Mouse (Mus musculus): ENCODE measurements at regions not wholly inside any gene's neighbourhood (a gene's known extent, or its start where the extent isn't known, plus 50 kb on each side); places are given as distances from the start of the nearest gene placed in this dataset.
A peak's percentile ranks its signal among the peaks of the same experiment; 100 is the strongest.

DNA sequence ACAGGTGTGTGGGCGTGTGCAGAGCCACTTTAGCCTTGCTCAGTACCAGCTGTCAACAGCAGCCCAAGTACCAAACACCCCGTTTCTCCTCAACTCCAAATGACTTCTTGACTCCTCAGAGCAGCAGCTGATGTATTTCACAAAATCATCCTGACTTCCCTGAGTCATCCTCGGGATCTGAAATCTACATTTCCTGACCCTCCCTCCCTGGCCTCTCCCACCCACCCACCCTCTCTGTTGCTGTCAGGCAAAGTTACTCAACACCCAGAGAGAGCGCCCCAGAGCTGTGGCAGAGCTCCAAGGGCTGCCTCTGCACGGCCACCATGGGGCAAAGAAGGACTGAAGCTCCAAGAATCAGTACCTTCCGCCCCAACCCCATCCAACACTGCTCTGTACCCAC is 83.5 kb upstream of the Cyp1b1 start:
- DNase-seq (ENCODE audit: low spot score in 2 of 2): no peak

DNA sequence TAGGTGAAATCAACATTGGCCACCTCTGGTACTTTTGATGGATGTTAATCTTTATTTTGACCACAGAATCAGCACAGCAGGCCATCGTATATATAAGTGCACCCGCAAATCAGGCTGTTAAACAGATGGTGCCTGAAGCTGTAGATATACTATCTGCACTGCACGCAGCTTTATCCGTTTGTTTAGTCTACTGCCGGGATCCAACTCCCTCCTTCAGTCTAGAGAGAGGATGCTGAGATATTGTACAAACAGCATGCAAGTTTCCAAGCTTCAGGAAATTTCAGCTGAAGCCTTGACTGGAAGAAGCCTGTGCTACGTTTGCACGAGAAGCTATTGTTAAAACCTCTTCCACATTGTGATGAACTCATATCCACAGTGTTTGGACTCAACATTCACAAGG is 75.3 kb upstream of the Cyp1b1 start:
- DNase-seq (ENCODE audit: low spot score in 2 of 2): no peak

DNA sequence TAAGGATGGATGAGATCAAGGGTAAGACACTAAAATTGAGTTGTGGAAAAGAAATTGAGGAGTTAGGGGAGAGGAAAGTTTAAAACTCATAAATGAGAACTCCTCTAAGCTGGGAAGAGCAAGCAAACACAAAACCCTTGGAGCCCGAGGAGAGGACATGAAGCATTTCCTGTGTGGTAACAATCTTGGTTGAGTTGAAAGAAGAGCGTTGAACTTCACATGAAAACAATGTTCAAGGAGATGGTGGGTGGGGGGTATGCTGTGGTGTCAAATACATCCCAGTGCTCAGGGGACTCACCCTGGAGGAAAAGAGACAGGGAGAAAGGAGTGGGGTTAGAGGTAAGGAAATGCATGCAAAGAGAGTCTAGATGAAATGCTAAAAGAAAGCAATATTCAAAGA is 72.3 kb upstream of the Cyp1b1 start:
- DNase-seq (ENCODE audit: low spot score in 2 of 2): no peak

DNA sequence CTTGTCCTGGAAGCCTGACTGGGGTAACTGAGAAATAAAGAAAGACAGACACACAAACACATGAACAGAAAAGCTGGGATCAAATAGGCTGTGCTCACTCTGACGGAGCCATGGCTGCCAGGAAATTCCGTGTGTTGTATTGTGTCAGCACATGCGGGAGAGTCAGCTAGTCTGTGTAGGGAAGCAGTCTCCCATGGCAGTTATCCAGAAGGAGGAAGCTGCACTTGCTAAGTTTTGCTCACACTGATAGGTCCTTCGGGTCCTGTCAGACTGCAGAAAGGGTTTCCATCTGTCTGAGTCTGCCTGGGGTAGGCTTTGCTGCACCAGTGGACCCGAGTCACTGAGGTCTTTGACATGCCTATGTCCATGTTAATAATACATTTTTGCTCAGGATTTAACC is 71.8 kb upstream of the Cyp1b1 start:
- DNase-seq (ENCODE audit: low spot score in 2 of 2): no peak

DNA sequence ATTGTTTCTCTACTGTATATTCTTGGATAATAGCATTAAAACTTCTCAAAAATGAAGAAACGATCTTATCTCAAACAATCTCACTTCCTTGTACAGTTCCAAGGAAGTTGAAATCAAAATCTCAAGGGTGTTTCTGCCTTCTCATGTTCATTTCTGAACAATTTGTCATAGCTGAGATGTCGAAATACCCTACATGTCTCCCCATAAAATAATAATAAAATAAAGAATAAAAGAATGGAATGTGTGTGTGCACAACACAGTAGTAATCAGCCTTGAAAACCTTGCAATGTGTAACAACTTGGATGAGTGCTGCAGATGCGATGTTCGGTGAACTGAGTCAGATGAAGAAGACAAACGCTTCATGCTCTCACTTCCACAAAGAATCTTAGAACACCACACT is 71.4 kb upstream of the Cyp1b1 start:
- DNase-seq (ENCODE audit: low spot score in 2 of 2): no peak

DNA sequence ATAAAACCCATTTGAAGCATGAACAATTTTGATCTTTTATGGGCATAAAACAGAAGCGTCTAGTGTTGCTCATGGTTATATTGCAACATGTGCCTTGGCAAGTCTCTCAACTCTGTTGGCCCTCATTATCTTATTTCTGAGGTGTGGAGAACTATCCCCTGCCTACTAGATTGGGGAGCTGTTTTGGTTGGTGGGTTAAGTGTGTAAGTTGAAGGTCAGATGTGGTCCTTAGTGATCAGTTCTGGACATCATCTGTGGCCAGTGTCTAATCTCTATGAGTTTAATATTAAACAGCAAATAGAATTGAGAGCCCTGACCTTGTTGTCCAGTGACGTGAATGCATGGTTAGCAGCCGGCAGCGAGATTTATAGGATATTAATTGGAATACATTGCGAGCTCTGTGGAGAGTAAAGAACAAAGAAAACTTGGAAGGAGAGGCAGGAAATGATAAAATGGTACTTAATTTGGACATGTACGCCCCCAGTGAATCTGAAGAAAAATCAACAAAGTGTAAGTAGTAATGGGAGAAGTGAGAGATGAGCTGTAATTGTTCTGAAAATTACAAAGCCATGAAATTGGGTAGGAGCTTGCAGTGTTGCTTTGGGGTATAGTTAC is 69.5 kb upstream of the Cyp1b1 start:
- DNase-seq (ENCODE audit: low spot score in 2 of 2): no peak

DNA sequence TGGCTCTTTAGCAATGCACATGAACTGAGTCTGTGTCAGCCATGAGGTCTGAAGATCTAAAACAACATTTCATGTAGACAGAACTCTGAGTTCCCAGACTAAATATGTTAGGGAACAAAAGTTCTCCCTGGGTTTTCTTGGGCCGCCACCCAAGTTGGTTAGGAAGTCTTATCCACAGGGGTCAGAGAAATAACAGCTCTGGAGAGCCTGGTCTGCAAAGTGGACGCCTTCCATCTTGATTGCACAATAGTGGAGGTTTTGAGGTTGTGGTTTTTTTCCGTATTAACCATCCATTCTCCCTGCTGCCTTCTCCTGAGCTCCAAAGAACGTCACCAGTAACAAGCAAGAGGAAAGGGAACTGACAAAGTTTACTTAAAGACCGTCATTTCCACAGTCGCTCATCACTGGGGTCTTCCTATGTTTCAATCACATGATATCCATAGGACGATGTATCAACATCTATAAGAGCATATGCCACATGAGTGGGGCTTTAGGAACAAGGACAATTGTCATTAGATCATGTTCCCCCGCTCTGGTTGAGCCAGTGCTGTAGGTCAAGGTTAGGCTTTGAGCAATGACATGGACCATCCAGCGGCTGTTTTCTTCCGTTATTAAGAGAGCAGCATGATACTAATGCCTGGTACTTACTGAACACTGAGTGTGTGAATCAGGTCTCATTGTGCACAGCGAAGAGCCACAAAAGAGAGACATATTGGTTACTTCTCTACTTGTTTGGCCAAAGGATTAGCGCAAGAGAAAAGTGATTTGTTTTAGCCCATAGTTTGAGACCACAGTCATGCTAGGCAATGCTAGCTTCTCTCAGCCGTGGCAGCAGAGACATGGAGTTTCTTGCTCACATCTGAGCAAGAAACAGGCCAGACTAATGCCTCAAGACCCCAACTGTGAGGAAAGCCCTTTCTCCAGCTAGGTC is 67.1 kb upstream of the Cyp1b1 start:
- no peak for DNase-seq (ENCODE audit: low spot score in 2 of 2)

DNA sequence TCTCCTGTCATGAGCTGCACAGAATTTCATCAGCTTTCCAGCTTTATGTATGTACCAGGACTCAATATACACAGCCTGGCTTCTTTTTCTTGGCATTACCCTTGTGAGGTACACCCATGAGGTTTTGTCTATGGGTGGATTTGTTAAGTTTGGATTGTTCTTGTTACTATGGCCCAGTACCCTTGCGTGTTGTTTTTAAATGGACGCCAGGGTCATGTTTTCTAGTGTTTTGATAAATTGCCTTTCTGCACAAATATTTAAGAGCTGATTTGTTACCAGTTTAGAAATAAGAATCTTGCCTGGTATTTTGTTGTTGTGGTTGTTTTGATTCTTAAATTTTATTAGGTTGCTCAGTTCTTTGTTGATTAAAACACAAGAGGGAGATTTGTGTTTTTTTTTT is 66.4 kb upstream of the Cyp1b1 start:
- DNase-seq (ENCODE audit: low spot score in 2 of 2): no peak

DNA sequence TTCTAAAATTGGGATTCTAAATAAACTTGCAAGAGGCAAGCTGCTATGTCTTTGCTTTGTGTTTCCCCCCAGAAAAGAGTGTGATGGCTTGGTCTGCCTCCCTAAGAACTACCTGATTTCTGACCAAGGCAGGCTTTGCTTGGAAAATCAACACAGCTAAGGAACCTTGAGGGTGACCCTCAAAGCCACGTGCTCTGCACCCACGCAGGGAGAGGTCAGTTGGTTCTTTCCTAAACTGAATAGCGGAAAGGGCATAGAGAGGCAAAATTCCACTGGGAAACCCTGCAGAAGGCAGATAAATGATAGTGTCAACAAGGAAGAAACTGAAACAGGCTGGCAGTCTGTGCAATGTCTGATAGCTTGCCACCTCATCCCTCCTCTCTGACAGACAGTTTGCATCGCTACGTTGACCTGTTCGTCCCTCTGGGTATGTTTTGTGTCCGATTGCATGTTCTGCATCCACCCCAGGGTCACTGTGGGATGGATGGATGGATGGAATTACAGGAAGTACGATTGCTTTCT is 63.1 kb upstream of the Cyp1b1 start:
- DNase-seq (ENCODE audit: low spot score in 2 of 2): no peak

DNA sequence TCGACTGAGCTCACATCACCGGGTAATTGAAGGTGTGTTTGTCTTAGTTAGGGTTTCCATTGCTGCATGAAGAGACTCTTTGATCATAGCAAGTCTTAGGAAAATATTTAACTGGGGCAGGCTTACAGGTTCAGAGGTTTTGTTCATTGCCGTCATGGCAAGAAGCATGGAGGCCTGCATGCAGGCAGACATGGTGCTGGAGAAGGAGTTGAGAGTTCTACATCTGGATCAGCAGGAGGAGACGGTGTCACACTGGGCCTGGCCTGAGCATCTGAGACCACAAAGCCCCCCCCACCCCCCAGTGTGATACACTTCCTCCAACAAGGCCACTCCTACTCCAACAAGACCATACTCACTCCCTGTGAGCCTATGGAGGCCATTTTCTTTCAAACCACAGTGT is 61.3 kb upstream of the Cyp1b1 start:
- no peak for DNase-seq (ENCODE audit: low spot score in 2 of 2)

DNA sequence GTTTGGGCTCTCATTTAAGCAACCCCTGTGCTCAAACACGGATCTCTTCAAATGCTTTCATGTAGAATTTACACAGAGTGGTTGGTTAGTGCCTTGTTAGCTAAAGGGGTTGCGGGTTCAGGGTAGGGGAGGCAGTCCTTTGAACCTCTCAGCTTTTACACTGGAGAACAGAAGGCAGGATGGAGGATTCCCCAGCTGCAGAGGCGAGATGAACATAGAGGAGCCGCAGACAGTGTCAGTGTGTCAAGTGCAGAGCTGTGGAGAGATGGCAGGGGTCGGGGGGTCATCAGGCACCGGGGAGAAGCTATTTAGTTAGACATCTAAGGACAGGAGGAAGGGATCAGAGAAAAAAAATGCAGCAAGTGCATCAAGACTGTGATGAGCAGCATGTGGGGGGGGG is 60.4 kb upstream of the Cyp1b1 start:
- DNase-seq (ENCODE audit: low spot score in 2 of 2): no peak

DNA sequence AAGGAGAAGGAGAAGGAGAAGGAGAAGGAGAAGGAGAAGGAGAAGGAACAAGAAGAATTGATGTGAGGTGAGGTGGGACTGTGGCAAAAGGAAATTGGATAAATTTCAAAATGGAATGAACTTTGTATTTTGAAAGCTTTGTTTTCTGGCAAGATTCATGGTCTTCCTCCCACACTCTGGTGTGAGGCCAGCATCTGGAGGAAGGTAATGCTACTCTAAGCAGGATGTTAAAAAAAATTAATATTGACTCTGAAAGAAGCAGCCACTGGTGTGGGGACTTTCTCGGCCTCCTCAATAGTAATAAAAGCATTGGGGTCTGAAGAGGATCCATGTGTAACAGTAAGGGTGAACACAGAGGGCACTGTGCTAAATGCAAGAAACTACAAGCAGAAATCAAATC is 59.4 kb upstream of the Cyp1b1 start:
- no peak for DNase-seq (ENCODE audit: low spot score in 2 of 2)

DNA sequence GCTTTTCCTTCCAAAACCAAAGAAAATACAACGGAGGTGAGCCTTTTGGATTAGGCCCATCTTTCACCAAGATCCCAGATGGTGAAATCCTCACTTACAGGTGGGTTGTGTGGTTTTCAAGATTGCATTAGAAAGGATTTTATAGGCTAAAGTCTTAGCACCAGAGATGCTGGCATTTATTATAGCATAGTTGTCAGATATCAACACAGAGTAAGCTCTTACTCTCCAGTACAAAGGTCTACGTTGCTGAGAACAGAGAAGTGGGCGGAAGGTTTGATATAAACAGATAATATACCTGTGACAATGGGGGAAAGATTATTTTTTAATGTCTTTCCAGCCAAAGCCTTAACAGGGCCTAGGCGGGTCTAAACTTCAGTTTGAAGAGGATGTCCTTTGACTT is 57.4 kb upstream of the Cyp1b1 start:
- DNase-seq (ENCODE audit: low spot score in 2 of 2): no peak

DNA sequence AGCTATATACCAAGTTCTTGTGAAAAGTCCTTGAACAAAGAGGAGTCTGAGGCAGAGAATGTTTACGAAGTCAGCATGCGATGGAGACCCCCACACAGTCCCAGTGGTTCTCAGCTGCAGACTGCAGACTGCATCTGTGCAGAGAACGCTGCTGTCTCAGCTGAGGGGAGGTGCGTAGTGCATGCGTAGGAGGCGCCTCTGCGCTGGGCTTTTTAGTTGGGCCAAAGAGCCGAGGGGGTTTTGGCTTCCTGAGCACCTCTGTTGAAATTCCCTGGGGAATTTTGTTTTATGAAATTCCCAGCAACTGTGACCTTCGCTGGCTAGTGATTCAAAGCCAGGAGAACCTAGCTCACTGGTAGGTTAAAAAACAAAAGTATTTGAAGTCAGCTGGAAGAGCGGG is 56.9 kb upstream of the Cyp1b1 start:
- no peak for DNase-seq (ENCODE audit: low spot score in 2 of 2)

DNA sequence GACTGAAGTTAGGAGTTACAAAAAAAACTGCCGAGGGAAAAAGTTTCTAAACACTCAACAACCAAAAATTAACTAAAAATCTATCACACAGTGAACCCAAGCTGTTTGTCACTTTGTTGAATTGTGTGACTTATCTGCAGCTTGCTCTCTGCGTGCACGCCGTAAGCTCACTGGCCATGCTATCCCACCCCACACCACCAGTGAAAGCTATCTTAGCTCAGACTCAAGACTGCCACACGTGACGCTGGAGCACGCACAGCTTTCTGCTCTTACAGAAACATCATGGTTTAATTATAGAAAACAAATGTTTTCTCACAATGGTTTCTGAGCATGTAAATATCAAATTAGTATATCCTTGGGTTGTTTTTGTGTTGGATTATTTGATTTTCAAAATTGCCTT is 56.0 kb upstream of the Cyp1b1 start:
- DNase-seq (ENCODE audit: low spot score in 2 of 2): no peak

DNA sequence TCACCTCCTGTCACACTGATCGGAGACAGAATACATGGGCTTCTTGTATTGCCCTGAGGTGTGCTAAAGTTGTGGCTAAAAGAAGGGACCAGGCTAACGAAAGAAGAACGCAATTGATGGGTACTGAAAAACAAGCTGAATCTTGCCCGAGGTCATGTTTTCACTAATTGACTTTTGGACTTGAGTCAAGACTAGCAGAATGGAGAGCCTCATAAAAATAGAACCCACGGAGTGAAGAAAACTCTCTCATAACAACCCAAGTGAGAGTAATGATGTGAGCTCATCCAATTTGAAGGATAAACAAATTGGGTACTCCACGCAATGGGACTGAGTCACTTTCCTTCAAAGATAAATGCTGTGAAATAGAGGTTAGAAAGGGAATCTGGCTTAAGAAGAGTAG is 55.0 kb upstream of the Cyp1b1 start:
- DNase-seq (ENCODE audit: low spot score in 2 of 2): no peak

DNA sequence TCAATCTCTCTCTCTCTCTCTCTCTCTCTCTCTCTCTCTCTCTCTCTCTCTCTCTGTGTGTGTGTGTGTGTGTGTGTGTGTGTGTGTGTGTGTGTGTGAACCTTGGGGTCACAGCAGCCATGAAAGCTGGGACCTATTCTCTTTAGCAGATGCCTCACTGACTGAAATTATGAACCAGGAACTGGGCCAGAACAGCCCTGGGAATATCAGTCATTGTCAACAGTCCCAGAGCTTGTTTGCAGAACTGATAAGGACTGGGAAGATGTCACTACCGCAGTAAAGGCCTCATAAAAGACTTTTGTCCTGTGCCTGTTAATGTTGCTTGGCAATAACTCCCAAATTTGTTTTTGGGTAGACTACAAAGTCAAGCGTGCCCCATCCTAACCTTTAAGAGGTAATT is 53.2 kb upstream of the Cyp1b1 start:
- DNase-seq (ENCODE audit: low spot score in 2 of 2): no peak

DNA sequence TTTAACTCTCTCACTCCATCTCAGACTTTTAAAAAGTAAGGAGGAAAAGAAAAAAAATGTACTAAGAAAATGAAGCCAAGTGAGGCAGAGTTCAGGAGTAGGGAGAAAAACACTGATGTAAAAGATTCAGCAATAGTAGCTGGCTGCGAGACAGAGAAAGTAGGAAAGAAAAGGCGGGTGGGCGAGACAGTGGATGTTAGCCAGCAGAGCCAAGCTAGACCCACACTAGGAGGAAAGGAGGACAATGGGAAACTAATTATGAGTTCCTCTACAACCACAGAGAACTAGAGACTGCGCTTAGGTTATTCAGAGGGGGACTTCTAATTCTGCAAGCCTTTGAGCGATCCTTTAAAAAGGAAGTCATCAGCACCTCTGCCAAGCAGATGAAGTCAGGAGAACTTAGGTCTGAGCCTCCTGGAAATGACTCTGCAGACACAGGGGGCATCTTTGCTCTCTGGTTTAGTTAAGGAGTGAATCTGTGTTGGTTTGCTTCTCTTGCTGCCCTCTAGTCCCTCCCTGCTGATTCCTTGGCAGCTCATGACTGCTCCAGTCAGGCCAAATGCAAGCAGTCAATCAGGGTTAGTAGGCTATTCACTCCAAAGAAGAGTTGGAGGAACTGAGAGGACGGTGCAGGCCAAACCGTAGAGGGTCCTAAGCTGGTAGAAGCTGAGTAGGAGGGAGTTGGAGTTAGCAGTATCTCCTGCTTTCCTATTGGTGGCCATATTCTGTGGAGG is 50.4 kb upstream of the Cyp1b1 start:
- peak in 1 of 2 experiments; percentile 47 for DNase-seq (ENCODE audit: low spot score in 2 of 2)
